In the genomic region with DNA sequence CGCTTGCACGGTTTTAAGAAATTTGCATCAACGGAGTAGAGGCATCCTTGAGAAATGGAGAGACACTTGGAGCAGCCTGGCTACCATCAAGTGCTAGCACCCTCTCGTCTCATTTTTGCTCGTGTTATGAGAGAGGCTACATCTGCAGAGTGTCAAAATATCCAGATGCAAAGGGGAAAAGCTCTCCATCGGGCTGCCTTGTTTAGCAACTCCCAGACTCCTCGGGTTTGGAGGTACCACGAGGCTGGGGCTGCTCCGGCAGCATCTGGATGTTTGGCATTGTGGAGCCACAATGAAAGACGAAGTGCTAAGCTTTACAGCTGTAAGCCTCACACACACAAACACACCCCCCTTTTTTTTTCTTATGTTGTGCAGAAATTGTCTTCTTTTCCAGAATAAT, we compare ENCODE assay signal across 28 mouse cellular contexts.
"Had no signal": no experiment of that assay in that cellular context is flagged by ENCODE, and none has a peak within 500 bp of the region (broad histone marks: within the 10 kb centered on the region; RNA-seq: fewer than 3 reads in every experiment).

No protein-coding gene starts in this region.

- H3K27ac ChIP-seq: left cerebral cortex, adult 2 months; limb, embryonic 10.5 days; limb, embryonic 12.5 days; limb, embryonic 13.5 days; limb, embryonic 15.5 days; liver, embryonic 12.5 days; liver, embryonic 13.5 days; liver, embryonic 14.5 days; liver, embryonic 15.5 days; lung, embryonic 15.5 days; macrophage; midbrain, embryonic 10.5 days; midbrain, embryonic 12.5 days; midbrain, embryonic 13.5 days; midbrain, embryonic 15.5 days; neural tube, embryonic 12.5 days; neural tube, embryonic 13.5 days had no signal

- H3K36me3 ChIP-seq: limb, embryonic 10.5 days; limb, embryonic 12.5 days; limb, embryonic 13.5 days; limb, embryonic 15.5 days; liver, embryonic 12.5 days; liver, embryonic 13.5 days; liver, embryonic 15.5 days; lung, embryonic 15.5 days; midbrain, embryonic 10.5 days; midbrain, embryonic 12.5 days; midbrain, embryonic 13.5 days; midbrain, embryonic 15.5 days; neural tube, embryonic 12.5 days; neural tube, embryonic 13.5 days had no signal

- H3K27me3 ChIP-seq: limb, embryonic 12.5 days; limb, embryonic 13.5 days; limb, embryonic 15.5 days; liver, embryonic 12.5 days; liver, embryonic 13.5 days; liver, embryonic 15.5 days; lung, embryonic 15.5 days; megakaryocyte, embryonic 14.5 days; midbrain, embryonic 12.5 days; midbrain, embryonic 13.5 days; midbrain, embryonic 15.5 days; neural tube, embryonic 12.5 days; neural tube, embryonic 13.5 days had no signal

- ATAC-seq: liver, embryonic 12.5 days; liver, postnatal 0 days; midbrain, embryonic 13.5 days; midbrain, embryonic 15.5 days; midbrain, embryonic 16.5 days had no signal

- H3K9ac ChIP-seq: limb, embryonic 12.5 days; limb, embryonic 13.5 days; limb, embryonic 15.5 days; liver, embryonic 12.5 days; liver, embryonic 13.5 days; liver, embryonic 14.5 days; liver, embryonic 15.5 days; liver, postnatal 0 days; lung, embryonic 15.5 days; midbrain, embryonic 12.5 days; midbrain, embryonic 13.5 days; midbrain, embryonic 15.5 days; neural tube, embryonic 12.5 days; neural tube, embryonic 13.5 days had no signal

- H3K9me3 ChIP-seq: limb, embryonic 10.5 days; limb, embryonic 12.5 days; limb, embryonic 13.5 days; limb, embryonic 15.5 days; liver, embryonic 12.5 days; liver, embryonic 13.5 days; liver, embryonic 15.5 days; lung, embryonic 15.5 days; megakaryocyte, embryonic 14.5 days; midbrain, embryonic 10.5 days; midbrain, embryonic 12.5 days; midbrain, embryonic 13.5 days; midbrain, embryonic 15.5 days; neural tube, embryonic 12.5 days; neural tube, embryonic 13.5 days had no signal

- H3K4me3 ChIP-seq: left cerebral cortex, adult 2 months; limb, embryonic 10.5 days; limb, embryonic 12.5 days; limb, embryonic 13.5 days; limb, embryonic 15.5 days; liver, embryonic 12.5 days; liver, embryonic 13.5 days; liver, embryonic 15.5 days; lung, embryonic 15.5 days; megakaryocyte, embryonic 14.5 days; midbrain, embryonic 10.5 days; midbrain, embryonic 12.5 days; midbrain, embryonic 13.5 days; midbrain, embryonic 15.5 days; myocyte; neural tube, embryonic 12.5 days; neural tube, embryonic 13.5 days had no signal

- H3K4me2 ChIP-seq: limb, embryonic 12.5 days; limb, embryonic 13.5 days; limb, embryonic 15.5 days; liver, embryonic 11.5 days; liver, embryonic 12.5 days; liver, embryonic 13.5 days; liver, embryonic 15.5 days; lung, embryonic 15.5 days; midbrain, embryonic 11.5 days; midbrain, embryonic 12.5 days; midbrain, embryonic 13.5 days; midbrain, embryonic 15.5 days; neural tube, embryonic 12.5 days; neural tube, embryonic 13.5 days had no signal

- H3K4me1 ChIP-seq: limb, embryonic 12.5 days; limb, embryonic 13.5 days; limb, embryonic 15.5 days; liver, embryonic 15.5 days; lung, embryonic 15.5 days; midbrain, embryonic 12.5 days; midbrain, embryonic 13.5 days; midbrain, embryonic 15.5 days; neural tube, embryonic 12.5 days; neural tube, embryonic 13.5 days had no signal

- DNase-seq: left cerebral cortex, postnatal 4 days; liver; liver, embryonic 13.5 days; liver, postnatal 0 days; lung, postnatal 10 days; lung, postnatal 14 days; midbrain, embryonic 14.5 days had no signal
